Mouse (Mus musculus) embryonic fibroblast, embryonic 13.5 days (primary cell): ENCODE results near the gene Etfdh.

Experiments
- CTCF ChIP-seq: IDR thresholded peaks from 2 replicates; pipeline ENCODE4 v1.5.1; 2011; ENCODE audit warnings: mild to moderate bottlenecking, control low read depth, low read length, moderate library complexity, borderline replicate concordance; ENCODE audit not compliant: insufficient read depth
- POLR2A ChIP-seq: IDR thresholded peaks from 2 replicates; pipeline ENCODE4 v1.6.1; 2011; ENCODE audit warnings: low read depth, mild to moderate bottlenecking, control low read depth, low read length, moderate library complexity

- TF ChIP-seq POLR2A (no peak), CTCF (no peak)
Measured at GRCm38 (mm10) chr3:79564875-79565606, 64.3 kb downstream of the Etfdh start.
